Mouse (Mus musculus) embryo, embryonic 11 days (tissue): ENCODE measurements around the gene Rps23.
"Not testable (repeated sequence)": the region's sequence is repeated elsewhere in the genome, so short reads cannot be mapped to it uniquely, and the experiment has no call there.

Source experiments
- DNase-seq: peaks from one replicate; pipeline ENCODE4 v3.0.0-alpha.2; 2015

Rps23 gene

DNA sequence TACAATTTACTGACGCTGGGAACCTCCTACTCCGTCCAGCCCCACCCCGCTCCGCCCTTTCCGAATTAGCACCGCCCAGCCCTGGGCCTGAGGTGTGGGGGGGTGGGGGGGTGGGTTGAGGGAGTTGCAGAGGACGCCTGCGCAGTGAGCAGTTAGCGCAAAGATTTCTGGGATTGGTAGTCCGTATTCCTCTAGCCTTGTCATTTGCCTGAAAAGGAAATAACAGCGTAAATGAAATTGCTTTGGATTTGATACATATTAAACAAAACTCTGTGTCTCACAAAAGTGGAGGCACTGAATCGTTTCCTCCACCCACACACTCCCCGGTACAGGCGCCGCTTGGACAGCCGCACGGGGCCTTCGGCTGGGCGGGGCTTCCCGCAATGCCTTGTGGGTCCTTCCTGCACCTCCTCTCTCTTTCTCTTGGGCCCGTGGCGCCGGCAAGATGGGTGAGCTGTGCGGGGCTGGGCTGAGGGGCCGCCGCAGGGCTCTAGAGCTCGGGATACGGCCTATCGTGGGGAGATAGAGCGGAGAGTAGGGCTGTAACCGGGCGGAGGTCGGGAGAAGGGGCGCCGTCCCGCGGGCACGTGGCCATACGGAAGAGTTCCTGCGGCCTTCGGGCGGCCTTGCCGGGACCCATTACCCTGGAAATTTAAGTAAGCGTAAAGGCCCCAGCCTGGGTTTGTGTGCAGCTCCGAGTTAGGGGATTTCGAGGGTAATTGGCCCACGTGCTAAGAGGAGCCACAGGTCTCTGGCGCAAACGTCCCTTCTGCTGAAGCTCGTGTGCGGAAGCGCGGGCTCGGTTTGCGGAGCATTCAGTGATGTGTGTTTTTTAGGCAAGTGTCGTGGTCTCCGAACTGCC, at the start of gene Rps23:
Rps23 (plus strand) TSS at position 208 of the 862 bp plus-strand sequence.
- DNase-seq, result peak; percentile 95

DNA sequence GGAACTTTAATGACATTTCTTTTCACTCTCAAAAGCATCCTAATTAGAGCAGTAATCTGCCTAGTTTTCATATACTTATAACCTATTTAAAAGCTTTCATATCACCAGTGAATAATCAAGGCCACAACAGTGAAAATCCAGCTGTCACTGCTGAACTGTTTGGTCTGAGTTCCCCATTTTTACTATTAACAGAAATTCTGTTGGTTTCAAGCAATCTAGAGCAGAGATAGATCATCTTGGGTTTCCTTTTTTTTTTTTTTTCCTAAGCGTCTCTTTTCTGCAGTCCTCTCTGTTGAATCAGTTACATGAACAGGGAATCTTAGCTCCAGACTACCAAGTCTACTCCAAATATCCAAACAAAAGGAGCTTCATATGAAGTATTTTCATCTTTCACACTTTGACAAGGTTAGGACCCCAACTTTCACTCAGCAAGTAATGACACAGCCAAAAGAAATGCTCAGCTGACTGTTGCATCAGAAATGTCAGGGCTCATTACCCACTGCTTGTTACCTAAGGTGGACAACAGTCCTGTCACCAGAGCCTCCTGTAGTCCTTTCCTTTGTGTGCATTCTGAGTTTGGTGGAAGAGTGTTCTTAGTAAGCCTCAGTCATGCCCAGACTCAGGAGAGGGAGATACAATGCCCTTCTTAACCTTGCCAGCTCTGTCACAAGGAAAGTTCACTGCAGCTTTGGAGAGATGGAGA, 40.9 kb upstream of the Rps23 start:
- DNase-seq, result no peak

DNA sequence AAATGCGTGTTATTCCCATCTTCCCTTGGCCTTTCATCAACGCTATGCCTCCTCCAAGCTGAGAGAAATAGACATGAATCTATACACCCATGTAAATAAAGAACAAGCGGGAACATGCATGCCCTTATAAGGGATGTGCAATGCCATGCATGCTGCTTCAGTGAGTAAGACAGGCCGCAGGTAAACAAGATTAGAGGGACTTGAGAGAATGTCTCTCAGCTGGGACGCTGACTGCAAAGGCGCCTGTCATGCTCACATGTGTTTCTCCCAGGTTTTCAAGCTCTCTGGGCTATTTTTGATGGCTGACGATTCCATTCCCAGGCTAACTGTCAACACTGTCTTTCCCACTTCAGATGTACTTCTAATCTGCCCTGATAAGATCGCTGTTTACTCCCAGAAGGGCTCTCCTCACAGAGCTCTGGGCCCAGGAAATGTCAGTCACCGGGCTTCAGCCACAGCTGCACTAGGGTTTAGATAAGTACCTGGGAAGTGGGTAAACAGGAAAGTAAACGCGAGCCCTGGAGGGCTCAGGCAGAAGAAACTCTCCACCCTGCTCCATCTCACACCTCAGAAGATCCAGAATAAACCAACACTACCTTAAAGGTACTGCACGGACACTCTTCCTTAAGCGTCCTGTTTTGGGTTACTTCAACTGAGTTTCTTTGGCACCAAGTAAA, 36.8 kb upstream of the Rps23 start:
- DNase-seq, result peak; percentile 14

DNA sequence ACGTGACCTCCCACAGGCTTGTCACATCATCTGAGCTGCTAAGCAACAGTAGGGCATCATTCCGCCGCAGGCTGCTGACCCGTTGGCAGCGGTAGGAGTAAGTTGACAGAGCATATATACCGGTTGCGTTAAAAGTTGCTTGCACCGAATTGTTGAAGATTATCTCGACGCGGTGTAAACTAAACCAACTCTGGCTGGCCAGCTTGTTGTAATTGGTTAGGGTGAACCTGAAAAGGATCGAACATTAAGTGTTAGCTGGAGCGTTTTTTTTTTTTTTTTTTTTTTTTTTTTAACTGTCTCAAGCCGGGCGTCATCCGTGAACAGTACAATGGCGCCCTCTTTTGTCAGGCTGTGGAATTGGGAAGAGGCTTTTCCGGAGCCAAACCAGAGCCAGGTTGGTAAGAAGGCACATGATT, 36.2 kb upstream of the Rps23 start:
- peak; percentile 78 for DNase-seq

DNA sequence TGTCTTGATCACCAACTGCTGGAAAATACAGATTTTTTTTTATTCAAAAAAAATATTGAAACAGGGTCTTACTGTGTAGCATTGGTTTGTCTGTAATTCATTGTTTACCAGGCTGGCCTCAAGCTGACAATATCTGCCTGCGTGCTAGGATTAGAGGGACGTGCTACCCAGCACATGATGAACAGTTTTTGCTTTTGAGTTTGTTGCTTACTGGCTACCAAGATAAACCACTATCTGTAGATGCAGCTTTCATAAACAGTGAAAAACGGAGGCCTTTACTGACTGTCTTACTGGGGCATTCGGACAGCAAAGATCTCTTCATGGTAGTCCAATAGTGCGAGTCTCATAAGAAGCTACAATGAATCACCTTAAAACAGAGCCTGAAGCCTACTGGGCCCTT, 32.6 kb upstream of the Rps23 start:
- DNase-seq, result no peak

DNA sequence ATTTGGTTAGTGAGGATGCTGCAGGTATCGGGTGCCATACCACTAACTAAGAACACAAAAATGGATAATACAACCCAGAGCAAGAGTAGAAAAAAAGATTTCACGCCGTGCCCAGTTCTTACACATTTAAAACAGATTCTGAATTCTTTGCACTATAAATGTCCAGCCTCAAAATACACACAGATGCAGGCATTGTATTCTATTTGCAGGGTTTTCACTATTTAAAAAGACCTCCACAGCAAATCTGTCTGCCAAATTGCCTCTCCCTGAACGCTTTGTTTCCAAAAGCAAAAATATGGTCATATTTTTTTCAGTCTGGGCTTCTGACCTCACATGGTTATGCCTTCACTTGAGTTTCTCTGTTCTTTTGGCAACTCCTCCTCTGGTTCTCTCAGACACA, 27.9 kb upstream of the Rps23 start:
- no peak for DNase-seq

DNA sequence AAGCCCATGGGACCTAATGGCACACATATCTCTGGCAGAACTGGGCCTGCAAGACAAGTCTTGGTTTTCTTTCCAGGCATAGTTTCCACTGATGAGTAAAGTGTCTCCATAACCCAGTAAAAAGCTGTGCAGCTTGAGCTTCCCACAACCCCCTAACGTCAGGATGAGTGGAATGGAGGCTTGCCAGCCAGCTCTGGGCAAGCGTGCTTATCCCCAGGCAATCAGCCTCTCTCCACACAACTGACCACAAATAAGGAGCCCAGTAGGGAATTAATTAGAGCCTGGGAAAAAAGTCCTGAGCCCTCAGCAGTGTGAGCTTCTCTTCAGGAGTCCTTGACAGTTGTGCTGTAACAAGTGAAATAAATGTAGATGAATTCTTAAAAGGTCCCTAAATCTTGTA, 26.7 kb upstream of the Rps23 start:
- no peak for DNase-seq

DNA sequence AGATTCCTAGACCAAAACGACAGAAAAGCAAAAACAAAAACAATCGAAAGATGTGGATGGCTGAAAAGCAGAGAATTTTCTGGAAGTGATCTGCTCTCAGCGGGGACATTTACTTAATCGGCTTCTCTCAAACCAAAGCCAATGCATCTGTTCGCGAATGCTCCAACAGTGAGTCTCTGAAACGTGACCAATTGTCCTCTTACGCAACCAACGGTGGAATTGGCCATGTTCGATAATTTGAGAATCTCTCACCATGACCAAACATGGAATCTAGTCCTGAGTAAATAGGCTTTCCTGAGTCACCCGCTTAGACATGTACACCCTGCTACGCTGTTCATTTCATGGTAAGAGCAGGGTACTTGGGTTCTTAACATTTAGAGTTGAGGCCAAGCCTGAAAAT, 25.9 kb upstream of the Rps23 start:
- DNase-seq, result no peak

DNA sequence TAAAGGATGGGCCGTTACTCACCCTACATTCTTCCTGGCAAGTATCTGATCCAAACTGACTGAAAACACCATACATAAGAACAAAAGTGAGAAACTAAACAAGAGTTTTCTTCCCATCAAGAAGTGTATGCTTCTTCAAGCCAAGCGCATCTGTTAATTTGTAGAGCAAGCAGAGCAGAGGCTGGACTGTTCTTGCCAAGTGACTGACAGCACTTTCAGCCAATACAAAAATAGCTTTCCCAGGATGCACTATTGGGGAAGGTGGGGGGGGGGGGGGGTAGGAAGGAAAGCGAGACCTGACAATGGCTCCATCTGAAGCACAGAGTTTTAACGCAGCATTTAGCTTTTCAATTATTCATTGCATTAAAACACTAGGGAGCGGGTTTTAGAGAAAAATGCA, 17.6 kb upstream of the Rps23 start, which contains the start of gene Atp6ap1l:
Atp6ap1l (minus strand) TSS at position 180 of the 400 bp plus-strand sequence.
- DNase-seq, result no peak

DNA sequence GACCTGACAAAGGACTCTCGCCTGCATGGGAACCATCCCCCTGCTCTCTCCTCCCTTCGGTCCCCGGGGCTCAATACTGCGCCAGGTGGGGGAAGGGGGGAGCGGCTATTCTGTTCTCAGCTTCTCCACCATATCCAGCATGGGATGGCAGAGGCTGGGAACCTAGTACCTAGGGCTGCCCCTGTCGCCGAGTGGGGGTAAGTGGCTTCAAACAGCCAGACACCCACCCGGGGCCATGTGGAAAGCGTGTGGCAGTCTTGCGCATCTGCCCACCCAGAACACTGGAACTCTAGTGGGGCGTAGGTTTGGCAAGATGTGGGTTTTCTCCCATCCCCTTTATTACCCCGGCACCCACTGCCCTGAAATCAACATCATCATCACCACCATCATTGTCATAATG, 15.4 kb upstream of the Rps23 start:
- no peak for DNase-seq

DNA sequence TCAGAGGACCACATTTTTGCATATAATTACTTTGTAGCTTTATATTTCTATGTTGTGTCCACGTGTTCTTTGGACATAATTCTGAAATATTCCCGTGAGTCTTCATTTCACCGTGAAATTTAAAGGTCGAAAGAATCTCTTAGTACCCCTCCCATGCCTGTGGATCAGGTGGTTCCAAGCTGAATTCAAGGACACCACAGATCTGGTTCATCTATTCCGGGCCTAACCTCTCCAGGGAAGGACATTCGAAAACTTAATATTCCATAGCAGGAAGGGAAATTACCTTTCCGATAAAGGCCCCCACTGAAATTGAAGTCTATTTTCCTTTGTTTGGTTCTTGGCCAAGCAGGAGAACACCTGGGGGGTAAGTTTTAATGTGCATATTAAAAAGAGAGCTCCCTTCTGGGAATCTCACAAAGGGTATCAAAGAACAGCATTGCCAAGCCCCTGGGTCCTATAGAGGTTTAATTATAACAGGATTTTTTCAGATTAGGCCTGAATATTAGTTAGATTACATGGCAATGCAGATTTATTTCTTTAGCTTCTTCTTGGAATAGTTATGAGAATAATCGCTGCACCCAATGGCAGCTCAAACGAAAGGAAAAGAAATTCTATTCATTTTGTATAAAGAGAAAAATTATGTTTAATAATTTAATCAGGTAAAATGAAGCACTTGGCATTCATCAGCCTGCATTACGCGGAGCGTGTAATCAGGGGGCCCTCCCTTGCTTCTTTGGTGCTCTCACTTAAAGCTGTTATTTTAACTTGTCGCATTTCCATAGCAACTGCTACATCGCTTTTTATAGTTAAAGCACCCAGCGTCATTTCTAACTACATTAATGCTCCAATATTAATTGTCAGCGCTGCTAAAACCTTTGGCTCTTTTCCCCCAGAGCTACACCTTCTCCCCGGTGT, 9.7 kb upstream of the Rps23 start:
- no peak for DNase-seq

DNA sequence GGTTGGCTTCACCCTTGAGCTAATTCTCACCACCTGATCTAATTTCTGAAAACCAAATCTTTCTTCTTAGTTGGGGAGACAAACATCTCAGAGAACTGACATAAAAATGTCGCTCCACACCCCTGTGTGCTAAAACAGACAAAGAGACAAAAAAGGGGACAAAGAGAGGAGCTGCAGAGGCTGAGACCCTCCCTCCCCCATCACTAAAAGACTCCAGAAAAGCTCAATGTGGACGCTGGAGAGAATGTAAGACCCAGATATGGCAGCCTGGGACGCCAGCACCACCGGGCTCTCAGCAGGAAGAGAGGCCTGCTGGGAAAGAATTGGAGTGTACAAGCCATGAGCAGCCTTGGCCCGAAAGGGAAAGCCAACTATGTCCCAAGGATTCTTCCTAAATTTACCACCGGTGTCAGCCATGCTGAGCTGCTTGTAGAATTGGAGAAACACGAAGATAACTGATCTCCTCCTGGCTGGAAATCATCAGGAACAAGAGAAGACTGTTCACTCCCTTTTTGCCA, 9.0 kb upstream of the Rps23 start:
- no peak for DNase-seq

DNA sequence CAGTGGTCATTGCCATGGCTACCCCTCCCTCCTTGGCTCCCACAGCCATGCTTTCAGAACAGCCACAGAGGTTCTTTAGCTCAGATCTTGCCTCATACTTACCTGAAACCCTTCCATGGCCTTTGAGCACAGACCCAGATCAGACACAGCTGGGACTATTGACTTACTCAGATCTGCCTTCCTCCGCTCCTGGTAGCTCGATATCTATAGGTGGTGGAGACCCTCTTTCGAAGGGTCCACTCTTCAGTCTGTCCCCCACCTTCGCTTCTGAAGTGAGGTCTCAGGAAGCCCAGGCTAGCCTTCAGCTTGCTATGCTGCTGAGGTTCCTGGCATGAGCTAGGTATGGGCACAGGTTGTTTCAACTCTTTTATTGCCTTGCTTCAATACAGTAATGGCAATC, 8.0 kb upstream of the Rps23 start:
- DNase-seq, result no peak

DNA sequence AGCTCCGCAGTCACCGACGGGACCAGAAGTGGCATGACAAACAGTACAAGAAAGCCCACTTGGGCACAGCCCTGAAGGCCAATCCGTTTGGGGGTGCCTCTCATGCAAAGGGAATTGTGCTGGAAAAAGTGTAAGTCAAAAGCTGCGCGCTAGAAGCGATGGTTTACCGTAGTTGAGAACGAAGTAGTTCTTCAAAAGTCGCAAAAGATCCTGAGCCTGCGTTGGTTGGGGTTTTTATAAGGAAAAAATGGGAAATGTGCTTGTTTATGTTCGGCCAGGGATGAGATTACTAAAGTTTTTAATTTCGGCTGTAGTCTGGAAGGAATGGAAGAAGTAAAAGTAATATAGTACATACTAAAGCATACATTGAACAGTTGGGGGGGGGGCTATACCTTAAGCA, 859 bp downstream of the Rps23 start:
- not testable (repeated sequence) for DNase-seq

DNA sequence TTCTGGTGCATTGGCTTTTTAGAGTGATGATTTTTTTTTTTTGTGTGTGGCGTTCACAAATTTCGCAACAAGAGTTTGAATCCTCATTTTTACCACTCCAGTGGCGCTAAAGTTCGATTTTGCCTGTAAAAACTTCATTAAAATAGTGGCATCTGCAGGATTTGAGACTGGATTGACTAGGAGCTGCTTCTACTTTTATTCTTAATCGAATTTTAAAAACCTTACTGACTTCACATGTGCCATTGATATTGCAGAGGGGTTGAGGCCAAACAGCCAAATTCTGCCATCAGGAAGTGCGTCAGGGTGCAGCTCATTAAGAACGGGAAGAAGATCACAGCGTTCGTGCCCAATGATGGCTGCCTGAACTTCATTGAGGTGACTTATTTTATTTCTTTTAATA, 1.3 kb downstream of the Rps23 start:
- DNase-seq, result no peak

DNA sequence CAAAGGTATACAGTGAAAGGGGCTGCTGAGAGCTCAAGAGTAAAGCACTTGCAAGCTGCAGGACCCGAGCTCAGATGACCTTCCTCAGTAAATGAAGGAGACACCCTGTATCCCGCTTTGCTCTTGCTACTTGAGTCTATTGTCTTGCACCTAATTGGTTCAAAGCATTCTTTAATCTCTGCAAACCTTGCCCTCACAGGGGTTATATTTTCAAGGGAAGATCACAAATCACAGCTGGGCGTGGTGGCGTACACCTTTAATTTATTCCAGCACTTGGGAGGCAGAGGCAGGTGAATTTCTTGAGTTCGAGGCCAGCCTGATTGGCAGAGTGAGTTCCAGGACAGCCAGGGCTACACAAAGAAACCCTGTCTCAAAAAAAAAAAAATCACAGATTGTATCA, 2.4 kb downstream of the Rps23 start:
- DNase-seq, result no peak

DNA sequence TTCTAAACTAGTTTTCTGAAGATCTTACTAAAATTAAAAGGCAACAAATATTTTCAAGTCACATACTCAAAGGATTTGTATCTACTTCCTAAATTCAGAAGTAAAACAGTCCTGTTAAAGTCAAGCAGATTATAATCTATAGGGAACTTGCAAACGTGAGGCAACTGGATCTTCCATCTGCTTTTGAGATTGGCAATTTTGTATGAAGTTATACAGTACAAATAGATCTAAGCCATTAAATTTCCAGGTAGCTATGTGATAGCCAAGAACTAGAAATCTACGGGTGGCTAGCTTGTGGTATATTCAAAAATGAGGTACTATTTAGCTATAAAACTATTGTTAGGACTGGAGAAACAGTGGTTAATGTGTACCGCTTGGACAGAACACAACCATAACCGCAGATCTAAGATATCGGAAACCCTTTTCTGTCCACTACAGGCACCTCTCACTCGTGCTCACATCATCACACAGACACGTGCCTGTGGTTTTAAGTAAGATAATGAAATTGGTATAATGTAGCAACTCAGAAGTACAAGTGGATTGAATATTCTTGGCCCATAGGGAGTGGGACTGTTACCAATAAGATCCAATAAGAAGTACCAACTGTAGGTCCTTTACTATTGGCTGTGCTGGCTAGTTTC, 3.5 kb downstream of the Rps23 start:
- no peak for DNase-seq

DNA sequence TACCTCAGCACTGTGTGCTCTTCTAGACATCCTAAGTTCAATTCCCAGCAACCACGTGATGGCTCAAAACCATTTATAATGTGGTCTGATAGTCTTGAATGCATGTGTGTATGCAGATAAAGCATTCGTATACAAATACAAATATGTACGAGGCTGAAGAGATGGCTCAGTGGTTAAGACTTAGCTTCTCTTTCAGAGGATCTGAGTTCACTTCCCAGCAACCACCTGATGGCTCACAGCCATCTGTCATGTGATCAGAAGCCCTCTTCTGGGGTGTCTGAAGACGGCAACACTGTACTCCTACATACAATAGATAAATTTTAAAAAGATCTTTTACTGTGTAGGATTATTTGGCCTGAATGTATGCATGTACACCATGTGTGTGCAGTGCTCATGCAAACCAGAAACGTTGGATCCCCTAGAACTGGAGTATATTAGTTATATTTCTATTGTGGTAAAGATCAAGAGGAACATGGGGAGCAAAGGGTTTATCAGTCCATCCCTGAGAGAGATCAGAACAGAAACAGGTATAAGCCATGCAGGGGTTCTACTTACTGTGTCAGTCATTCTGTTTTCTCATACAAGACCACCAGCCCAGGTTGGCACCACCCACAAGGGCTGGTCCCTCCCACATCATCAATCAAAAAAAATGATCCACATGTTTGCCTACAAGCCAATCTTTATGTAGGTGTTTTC, 4.3 kb downstream of the Rps23 start:
- DNase-seq, result no peak

DNA sequence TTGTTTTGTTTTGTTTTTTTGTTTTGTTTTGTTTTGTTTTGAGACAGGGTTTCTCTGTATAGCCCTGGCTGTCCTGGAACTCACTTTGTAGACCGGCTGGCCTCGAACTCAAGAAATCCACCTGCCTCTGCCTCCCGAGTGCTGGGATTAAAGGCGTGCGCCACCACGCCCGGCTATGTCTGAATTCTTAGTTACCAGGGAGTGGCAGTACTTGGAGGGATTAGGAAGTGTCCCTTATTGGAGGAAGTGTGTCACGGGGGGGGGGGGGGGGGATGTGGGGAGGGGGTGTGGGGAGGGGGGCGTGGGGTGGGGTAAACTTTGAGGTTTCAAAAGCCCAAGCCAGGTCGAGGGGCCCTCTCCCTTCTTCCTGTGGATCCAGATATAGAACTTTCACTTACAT, 5.5 kb downstream of the Rps23 start:
- DNase-seq, result not testable (repeated sequence)

DNA sequence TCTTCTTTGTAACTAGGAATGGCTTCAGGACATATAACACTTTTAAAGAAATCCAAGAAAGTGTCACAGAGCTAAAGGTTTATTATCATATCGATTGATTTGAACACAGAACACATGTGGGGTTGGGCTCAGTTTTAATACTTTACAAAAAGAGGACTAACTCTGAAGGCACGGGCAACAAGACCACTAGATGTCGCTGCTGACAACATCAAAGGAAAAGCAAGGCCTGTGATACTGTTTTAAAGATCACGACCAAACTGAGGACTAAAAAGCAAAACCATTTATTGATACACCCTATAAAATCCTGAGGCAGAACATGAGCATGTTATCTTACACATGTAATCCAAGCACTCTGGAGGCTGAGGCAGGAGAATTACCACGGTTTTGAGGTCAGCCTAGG, 7.1 kb downstream of the Rps23 start:
- peak; percentile 76 for DNase-seq

DNA sequence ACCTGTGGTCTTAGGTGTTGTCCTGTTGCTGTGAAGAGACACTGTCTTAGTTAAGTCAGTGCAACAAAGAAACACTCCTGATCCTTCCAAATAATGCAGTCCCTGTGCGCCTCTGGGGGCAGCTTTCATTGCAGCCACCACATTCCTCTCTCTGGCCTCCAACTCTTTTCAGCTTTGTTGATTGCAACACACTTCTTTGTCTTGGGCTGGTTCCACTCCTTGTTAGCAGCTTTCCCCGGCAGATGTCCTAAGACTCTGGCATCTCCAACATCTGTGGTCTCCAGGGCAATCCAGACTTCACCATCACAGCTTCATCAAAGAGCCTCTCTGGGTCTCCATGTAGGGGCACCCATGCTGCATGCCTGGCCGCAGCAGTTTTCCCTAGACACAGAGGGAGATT, 10.5 kb downstream of the Rps23 start:
- DNase-seq, result no peak
